Mouse (Mus musculus): ENCODE data around the gene Gm6871. TPM values are rescaled to one million over a fixed set of nuclear protein-coding genes. Genes with fewer than 3 reads are reported as not detected.
"Not testable (repeated sequence)": the region's sequence is repeated elsewhere in the genome, so short reads cannot be mapped to it uniquely, and the experiment has no call there.

Gm6871 gene
- not detected in 2 replicates for polyA plus RNA-seq (2012; rRNA removed)

DNA sequence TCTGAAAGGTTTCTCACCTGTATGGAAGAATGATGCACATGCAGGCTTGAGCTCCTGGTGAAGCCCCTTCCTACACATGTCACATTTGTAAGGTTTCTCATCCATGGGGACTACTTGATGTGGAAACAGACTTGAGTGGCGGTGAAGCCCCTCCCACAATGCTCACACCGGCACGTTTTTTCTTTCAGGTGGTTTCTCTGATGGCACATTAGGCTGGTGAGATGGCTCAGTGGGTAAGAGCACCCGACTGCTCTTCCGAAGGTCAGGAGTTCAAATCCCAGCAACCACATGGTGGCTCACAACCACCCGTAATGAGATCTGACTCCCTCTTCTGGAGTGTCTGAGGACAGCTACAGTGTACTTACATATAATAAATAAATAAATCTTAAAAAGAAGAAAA, at the start of gene Gm6871:
TSS of gene Gm6871 (minus strand) at position 101 of the 400 bp plus-strand sequence.
- not testable (repeated sequence) for DNase-seq (ENCODE audit: extremely low spot score in 1 of 2, low spot score in 1 of 2)

DNA sequence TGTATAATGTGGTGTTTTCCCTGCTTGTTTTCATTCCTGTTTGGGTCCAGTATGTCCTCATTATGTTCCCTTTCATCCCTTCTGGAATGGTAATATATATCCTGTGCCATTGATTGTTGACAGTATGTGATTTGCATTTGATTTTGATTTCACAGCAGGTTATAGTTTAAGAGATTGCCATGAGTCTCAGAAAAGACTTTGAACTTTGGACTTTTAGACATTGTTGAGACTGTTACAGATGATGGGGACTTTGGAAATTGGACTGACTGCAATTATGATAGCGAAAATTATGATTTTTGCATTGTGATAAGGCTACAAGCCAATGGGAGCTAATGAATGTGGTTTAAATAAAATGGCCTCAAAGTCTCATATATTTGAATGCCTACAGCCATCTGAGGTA, 42.8 kb upstream of the Gm6871 start:
- not testable (repeated sequence) for DNase-seq (ENCODE audit: extremely low spot score in 1 of 2, low spot score in 1 of 2)

DNA sequence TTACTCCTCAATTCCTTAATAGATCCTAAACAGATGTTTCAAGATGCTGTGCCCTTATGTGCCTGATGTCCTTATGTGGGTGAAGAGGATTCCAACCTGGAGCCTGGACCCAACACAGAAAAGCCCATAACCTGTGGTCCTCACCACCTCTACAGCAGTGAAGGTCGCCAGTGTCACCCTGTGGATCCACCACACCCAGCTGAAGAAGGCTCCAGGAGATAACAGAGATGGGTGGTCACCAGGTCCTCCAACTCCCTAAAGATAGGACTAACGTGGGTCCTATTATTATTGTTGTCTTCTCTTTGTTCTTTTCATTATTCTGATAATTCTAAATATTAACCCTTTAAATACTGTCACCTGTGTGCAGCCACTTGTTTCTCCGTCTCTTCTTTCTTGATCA, 38.2 kb upstream of the Gm6871 start:
- no peak for DNase-seq (ENCODE audit: extremely low spot score in 1 of 2, low spot score in 1 of 2)

DNA sequence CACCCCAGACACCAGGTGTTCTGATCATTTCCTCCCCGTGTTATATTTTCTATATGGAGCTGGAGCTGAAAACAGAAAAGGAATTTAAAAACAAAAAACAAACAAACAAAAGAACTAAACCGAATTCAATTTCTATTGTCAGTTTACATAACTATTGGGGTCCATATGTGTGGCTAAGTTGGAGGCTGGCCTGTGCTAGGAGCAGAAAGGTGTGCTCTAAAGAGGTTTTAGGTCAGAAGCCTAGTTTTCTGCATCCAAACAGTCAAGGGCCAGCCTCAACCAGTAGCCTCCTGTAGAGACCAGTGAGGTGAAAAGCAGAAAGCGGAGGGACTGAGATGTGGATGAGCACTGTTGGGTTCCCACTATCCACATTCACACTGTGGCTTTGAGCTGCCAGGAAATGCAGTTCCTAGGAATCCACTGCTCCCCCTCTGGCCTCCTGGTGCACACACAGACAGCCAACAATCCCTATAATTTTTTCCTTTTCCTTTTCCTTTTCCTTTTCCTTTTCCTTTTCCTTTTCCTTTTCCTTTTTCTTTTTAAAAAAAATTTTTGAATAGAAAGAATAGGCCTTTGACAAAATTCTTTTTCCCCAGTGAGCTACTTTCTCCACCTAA, 26.6 kb upstream of the Gm6871 start:
- DNase-seq (ENCODE audit: extremely low spot score in 1 of 2, low spot score in 1 of 2), result no peak

DNA sequence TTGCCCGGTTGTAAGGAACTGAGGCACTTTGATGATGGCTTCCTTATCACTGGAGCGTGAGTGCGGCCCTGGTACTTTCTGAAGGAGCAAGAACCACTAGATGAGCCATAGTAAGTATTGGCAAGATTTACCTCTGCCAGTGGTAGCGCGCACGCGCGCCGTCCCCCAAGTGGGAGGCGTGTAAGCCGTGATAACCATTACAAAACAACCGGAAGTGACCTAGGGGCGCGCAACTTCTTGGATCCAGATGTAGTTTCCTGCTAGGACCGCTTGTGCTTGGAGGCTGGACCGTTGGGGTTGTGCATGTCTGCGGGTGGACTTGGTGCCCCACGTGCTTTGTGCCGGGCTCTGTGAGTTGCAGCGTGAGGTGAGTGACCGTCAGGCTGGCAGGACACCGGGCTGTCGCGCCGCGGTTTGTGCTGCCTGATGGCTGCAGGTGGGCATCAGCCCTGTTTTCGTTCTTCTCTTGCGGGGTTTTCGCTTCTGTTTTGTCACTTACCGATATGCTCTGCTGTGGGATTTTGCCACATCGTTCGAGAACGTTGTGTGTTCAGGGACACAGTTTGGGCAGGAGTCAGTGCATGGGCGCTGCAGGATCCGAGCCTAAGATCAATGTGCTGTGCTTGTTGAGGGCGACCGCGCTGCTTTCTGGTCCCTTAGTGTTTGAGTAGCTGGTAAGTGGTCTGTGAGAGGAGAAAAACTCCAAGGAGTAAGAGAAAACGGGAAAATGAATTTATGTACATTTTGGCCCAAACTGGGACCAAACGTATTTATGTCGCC, 25.8 kb upstream of the Gm6871 start, which contains the start of gene 2610021A01Rik:
TSS of gene 2610021A01Rik (plus strand) at position 197 of the 780 bp plus-strand sequence.
- peak; percentile 89 to 96 for DNase-seq (ENCODE audit: extremely low spot score in 1 of 2, low spot score in 1 of 2)

DNA sequence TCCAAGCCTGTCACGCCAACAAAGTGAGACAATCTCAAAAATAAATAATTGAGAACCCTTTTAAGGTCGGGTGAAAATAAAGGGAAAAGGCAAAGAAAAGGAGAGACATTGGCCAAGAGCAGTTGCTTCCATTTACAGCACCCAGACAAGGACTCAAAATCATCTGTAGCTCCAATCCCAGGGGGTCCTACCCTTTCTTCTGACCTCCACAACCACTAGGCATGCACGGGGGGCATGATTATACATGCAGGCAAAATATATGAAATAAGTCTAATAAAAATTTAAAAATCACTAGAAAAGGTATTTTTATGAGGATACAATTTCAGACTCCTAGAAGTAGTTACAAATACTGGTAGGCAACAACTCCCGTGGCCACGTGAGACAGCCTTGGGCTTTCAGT, 25.2 kb upstream of the Gm6871 start:
- DNase-seq (ENCODE audit: extremely low spot score in 1 of 2, low spot score in 1 of 2), result no peak

DNA sequence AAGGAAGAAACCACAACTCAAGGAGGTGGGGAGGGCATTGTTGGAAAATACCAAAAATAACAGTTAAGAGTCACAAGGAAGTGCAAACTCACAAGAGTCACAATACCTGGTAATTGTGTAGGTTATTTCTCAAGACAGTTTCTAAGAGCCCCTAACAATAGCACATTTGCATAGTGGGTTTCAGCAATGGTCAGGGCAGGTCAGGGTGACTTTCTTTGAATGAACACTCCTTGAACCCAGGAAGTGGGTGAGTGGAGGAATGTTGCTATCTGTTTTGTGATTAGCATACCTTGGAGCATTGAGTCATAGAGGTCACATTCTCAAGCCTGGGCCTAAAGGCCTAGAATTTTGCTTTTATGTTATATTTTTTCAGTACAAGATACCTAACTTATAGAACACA, 14.4 kb upstream of the Gm6871 start:
- not testable (repeated sequence) for DNase-seq (ENCODE audit: extremely low spot score in 1 of 2, low spot score in 1 of 2)

DNA sequence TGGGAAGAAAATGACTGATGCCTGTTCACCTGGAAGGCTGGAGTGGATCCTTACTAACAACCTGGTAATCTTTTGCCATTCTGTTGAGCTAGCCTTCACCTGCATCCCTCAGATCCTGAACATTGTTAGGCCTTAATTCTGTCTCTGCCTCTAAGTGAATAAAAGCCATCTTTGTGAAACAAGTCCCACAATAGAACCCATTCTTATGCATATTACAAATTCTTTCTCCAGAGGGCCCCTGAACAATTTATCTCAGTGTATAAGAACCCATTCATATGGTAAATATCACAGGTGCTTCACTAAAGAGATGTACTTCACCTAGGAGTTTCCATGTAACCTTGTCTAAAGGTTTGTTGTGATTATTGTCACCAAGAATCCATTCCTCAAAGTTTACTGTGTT, 8.6 kb upstream of the Gm6871 start:
- no peak for DNase-seq (ENCODE audit: extremely low spot score in 1 of 2, low spot score in 1 of 2)

DNA sequence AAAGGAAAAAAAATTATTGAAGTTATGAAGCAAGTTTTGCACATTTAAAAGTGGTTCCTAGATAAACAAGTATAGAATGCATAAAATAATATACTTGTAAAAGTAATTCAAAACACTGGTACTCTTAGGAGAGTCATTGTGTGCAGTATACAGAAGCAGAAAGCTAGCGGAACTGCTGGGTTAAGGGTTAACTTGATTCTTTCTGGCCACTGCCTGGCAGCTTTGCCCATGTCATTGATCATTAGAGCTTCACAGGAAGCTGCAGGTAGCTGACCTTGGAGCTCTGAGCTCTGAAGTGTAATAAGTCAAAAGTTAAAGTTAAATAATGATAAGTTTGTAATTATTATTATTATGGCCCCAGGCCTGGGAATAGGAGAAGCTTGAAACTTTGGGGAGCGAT, 4.5 kb upstream of the Gm6871 start:
- no peak for DNase-seq (ENCODE audit: extremely low spot score in 1 of 2, low spot score in 1 of 2)

DNA sequence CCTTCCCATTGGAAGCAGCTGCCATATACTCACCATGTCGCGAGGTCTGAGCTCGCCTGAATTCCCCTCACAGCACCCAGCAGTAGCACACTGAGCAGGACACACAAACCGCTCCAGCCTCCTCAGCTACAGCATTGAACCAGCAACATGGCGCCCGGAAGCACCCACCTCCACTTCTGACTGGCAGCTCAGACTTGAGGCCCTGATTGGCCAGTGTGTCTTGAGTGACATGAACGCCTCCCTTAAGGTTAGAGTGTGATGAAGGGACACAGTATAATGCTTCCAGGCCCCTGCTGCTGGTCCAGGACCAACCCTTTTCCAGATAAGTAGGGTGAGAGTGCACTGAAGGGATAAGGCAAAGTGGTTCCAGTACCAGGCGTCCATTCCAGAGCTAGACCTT, 12.8 kb downstream of the Gm6871 start:
- DNase-seq (ENCODE audit: extremely low spot score in 1 of 2, low spot score in 1 of 2), result no peak

DNA sequence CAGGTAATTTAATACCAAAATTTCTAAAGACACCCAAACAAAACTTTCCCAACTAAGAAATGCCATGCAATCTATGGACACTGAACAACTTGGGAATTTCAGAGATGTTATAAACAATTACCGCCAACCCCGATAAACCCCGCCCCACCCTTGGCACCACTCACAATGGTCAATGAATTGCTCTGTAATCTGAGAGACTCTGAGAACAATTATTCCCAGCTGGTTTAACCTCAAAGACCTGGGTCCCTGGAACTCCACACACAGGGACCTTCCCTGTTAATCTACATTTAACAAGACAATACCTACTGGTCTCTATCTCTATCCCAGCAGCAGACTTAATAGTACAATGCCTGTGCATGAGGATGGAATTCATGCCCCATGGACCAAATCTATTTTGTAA, 60.8 kb downstream of the Gm6871 start:
- DNase-seq (ENCODE audit: extremely low spot score in 1 of 2, low spot score in 1 of 2), result no peak

DNA sequence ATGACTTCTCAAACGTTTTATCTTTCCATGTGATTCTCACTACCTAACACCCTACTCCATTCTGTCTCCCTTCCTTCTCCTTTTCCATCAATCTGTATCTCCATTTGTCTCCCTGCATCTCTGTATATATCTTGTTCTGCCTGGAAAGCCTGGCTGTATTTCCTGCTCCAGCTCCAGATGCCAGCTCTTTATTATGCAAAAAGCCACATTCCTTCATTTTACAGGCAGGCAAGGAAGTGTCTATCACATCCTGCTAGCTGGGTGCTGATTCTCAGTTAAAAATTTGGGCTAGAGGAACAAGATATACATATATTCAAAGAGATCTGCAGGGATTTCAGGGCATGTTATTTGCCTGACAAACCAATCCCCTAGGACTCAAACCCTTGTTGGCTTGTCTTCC, 61.3 kb downstream of the Gm6871 start:
- no peak for DNase-seq (ENCODE audit: extremely low spot score in 1 of 2, low spot score in 1 of 2)

DNA sequence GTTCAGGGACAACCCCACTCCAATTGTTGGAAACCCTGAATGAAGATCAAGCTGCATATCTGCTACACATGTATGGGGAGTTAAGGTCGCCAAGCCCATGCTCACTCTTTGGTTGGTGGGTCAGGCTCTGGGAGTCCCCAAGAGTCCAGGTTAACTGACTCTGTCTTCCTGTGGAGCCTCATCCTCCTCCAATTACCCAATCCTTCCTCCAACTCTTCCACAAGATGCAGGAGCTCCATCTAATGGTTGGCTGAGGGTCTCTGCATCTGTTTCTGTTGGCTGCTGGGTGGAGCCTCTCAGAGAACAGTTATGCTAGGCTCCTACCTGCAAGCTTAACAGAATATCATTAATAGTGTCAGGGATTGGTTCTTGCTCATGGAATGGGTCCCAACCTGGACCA, 71.1 kb downstream of the Gm6871 start:
- DNase-seq (ENCODE audit: extremely low spot score in 1 of 2, low spot score in 1 of 2), result no peak

DNA sequence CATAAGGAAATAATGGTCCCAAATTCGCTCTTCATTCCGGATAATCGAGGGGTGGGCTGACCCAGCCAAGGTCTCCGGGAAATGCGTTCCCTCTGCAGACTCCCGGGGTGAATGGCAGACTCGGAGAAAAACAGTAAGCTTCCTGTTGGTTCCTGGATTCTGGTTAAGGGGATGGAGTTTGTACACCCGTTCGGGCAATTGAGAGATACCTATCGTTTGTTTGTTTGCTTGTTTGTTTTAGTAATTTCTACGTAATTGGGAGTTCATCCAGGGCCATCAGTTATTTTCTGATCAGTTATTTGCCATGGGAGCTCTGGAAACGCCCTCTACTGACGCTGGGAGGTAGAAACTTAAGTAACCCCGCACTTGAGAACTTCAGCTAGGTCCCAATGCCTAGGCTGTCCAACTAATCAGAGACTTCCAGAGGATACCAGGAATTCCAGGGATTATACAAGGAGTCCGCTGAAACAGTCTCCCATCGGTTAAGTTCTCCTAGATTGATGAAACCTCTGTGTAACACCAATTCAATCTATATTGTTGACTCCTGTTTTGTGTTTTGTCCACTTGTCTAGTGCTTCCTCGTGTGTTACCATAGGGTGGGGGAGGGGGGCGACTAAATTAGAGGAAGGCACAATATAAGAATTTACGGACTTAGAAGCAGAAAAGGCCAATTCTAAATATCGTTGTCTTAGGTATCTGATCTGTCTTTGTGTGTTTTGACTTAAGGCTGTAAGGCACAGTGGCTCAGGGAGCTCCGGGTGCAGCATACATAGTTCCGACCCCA, 73.1 kb downstream of the Gm6871 start:
- peak; percentile 61 to 82 for DNase-seq (ENCODE audit: extremely low spot score in 1 of 2, low spot score in 1 of 2)

DNA sequence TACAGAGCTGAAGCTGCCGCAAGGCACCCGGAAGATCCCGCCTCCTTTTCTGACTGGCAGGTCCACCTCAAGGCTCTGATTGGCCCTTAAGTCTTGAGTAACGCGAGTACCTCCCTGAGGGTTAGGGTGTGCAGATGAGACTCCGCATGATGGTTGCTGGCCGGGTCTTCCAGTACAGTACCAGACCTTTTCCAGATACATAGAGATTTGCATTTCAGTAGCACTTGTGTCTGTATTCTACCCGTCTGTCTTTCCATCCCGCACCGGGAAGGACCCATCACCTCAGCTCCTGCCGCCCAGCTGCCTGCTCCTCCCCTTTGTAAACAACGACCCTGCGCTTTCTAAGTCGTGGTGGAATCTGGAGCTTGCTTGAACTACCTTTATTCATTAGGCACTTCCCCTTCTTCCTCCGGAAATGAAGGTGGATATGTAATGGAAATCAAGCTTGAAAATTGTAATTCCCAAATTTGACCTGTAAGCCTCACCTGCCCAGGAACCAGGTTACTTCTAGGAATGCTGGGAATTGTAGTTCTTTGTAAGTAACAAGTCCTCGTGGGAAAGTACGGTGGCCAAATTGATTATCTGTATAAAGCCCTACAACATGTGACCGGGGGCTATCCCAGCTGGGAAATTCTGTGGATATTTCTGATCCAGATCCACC, 73.9 kb downstream of the Gm6871 start, which contains the start of the genes Gm20449 and AW146154:
TSS of gene Gm20449 (minus strand) at position 29 of the 661 bp plus-strand sequence.
TSS of gene AW146154 (minus strand) at position 502 of the 661 bp plus-strand sequence.
- peak; percentile 99 for DNase-seq (ENCODE audit: extremely low spot score in 1 of 2, low spot score in 1 of 2)

DNA sequence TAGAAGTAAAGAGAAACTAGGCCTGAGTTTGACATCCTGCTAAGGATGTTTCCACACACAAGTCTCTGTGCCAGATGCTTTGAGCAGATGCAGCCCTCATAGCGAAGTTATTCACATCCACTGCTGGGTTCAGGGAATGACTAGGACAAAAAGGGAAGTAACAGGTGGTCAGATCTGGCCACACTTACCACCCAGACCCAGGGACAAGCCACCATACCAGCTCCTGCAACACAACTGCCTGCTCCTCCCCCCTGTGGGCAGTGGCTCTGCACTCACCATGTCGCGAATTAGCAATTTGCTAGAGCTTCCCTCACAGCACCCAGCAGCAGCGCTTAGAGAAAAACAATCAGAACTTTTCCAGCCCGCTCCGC, 74.5 kb downstream of the Gm6871 start:
- not testable (repeated sequence) for DNase-seq (ENCODE audit: extremely low spot score in 1 of 2, low spot score in 1 of 2)

DNA sequence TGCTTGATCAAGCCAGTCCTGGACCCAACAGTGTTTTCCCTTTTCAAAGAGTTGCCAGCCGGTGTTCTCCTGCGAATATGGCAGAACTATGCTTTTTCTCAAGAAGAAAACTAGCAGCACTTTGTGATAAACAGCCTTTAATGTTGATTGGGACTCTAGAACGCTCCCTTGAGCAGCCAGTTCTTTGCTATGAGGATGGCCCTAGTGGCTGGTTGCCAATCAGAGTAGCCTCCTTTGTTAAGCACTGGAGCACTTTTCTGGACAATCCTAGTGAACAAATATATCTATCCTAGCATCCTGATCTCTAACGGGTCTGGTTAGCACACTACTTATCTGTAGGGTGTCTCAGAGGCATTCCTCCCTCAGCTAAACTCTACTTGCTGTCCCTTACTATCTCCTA, 75.0 kb downstream of the Gm6871 start:
- not testable (repeated sequence) for DNase-seq (ENCODE audit: extremely low spot score in 1 of 2, low spot score in 1 of 2)

DNA sequence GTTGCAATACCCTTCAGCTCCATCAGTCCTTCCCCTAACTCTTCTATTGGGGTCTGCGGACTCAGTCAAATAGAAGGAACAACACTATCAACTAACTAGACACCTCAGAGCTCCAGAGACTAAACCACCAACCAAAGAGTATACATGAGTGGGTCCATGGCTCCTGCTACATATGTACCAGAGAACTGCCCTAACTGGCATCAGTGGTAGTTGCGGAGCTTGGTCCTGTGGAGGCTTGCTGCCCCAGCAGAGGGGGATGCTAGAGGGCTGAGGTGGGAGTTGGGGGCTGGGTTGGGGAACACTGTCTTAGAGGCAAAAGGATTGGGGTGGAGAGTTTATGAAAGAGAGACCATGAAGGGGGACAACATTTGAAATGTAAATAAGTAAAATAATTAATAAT, 75.6 kb downstream of the Gm6871 start:
- DNase-seq (ENCODE audit: extremely low spot score in 1 of 2, low spot score in 1 of 2), result no peak

All from frontal cortex, adult 2 months (tissue).